Mouse (Mus musculus) adipocyte (in vitro differentiated cells): ENCODE measurements at regions not wholly inside any gene's neighbourhood (a gene's known extent, or its start where the extent isn't known, plus 50 kb on each side); places are given as distances from the start of the nearest gene placed in this dataset.

Experiments
- DNase-seq: peaks from one replicate; pipeline ENCODE4 v3.0.0-alpha.2; 2016; ENCODE audit warnings: low spot score

- no peak for DNase-seq
Observed at GRCm38 (mm10) chr2:79135986-79136385, 119.2 kb upstream of the Itga4 start.

- DNase-seq, result no peak
Observed at GRCm38 (mm10) chr2:79136619-79137458, 118.4 kb upstream of the Itga4 start.

- no peak for DNase-seq
Observed at GRCm38 (mm10) chr2:79137694-79138171, 117.5 kb upstream of the Itga4 start.

- DNase-seq, result no peak
Observed at GRCm38 (mm10) chr2:79138368-79139109, 116.7 kb upstream of the Itga4 start.

- no peak for DNase-seq
Observed at GRCm38 (mm10) chr2:79141961-79142360, 113.3 kb upstream of the Itga4 start.

GRCm38 (mm10) chr2:79143196-79143595, 112.0 kb upstream of the Itga4 start:
- no peak for DNase-seq

- no peak for DNase-seq
Observed at GRCm38 (mm10) chr2:79145897-79146296, 109.3 kb upstream of the Itga4 start.

GRCm38 (mm10) chr2:79146563-79146962, 108.7 kb upstream of the Itga4 start:
- no peak for DNase-seq

GRCm38 (mm10) chr2:79149012-79149698, 106.1 kb upstream of the Itga4 start:
- DNase-seq, result no peak

GRCm38 (mm10) chr2:79151610-79152009, 103.6 kb upstream of the Itga4 start:
- no peak for DNase-seq

GRCm38 (mm10) chr2:79152031-79152694, 103.1 kb upstream of the Itga4 start:
- no peak for DNase-seq

GRCm38 (mm10) chr2:79152695-79153057, 102.5 kb upstream of the Itga4 start:
- DNase-seq, result no peak

- no peak for DNase-seq
Observed at GRCm38 (mm10) chr2:79153070-79153469, 102.2 kb upstream of the Itga4 start.

- no peak for DNase-seq
Observed at GRCm38 (mm10) chr2:79158450-79159055, 96.7 kb upstream of the Itga4 start.

GRCm38 (mm10) chr2:79159336-79159735, 95.9 kb upstream of the Itga4 start:
- DNase-seq, result no peak

- no peak for DNase-seq
Observed at GRCm38 (mm10) chr2:79172967-79173919, 82.0 kb upstream of the Itga4 start.

- DNase-seq, result no peak
Observed at GRCm38 (mm10) chr2:79174282-79174681, 80.9 kb upstream of the Itga4 start.

- no peak for DNase-seq
Observed at GRCm38 (mm10) chr2:79180782-79181181, 74.4 kb upstream of the Itga4 start.

GRCm38 (mm10) chr2:79183034-79183630, 72.1 kb upstream of the Itga4 start:
- DNase-seq, result no peak
